Mouse (Mus musculus) hindbrain, embryonic 15.5 days (tissue): ENCODE results near the gene Gm42417. TPM values are rescaled to one million over a fixed set of nuclear protein-coding genes. Genes with fewer than 3 reads are reported as not detected.

Experiments
- ATAC-seq: fragments of 200-750 bp; cut with Nextera tagmentation; 2 replicates; pipeline ENCODE4 v1.8.0; 2017; ENCODE audit warnings: low read depth, moderate number of reproducible peaks, moderate TSS enrichment; ENCODE audit not compliant: low FRiP score
- H3K27ac ChIP-seq: fragments of 300-500 bp; sonication (generic); replicated peaks from 2 replicates; pipeline ENCODE4 v1.5.1; 2015; ENCODE audit warnings: mild to moderate bottlenecking, inconsistent platforms
- H3K27me3 ChIP-seq: fragments of 300-500 bp; sonication (generic); 2 replicates; pipeline ENCODE4 v1.6.1; 2015; ENCODE audit warnings: control low read depth, inconsistent platforms
- H3K36me3 ChIP-seq: fragments of 300-500 bp; sonication (generic); 2 replicates; pipeline ENCODE4 v1.6.1; 2015; ENCODE audit warnings: control low read depth, inconsistent platforms
- H3K4me1 ChIP-seq: fragments of 300-500 bp; sonication (generic); replicated peaks from 2 replicates; pipeline ENCODE4 v1.6.1; 2015; ENCODE audit warnings: control low read depth, inconsistent platforms
- H3K4me2 ChIP-seq: fragments of 300-500 bp; sonication (generic); 2 replicates; pipeline ENCODE4 v1.6.1; 2015; ENCODE audit warnings: moderate library complexity, mild to moderate bottlenecking, inconsistent platforms
- H3K4me3 ChIP-seq: fragments of 300-500 bp; sonication (generic); 2 replicates; pipeline ENCODE4 v1.5.1; 2015; ENCODE audit warnings: mild to moderate bottlenecking, inconsistent platforms
- H3K9ac ChIP-seq: fragments of 300-500 bp; sonication (generic); 2 replicates; pipeline ENCODE4 v1.6.1; 2015; ENCODE audit warnings: inconsistent platforms
- H3K9me3 ChIP-seq: fragments of 300-500 bp; sonication (generic); 2 replicates; pipeline ENCODE4 v1.6.1; 2016; ENCODE audit warnings: control low read depth, inconsistent platforms
- WGBS: fragments of 180-500 bp; shearing (Covaris S2); methylation state at CpG from one replicate; pipeline ENCODE4 v1.1.7; 2015; 5-methylcytosine and 5-hydroxymethylcytosine counted together
- polyA plus RNA-seq: library from polyadenylated mRNA; unstranded; fragments of >200 nt; fragmentation: Nextera tagmentation; extraction: Ambion mirVana; gene quantifications from 2 replicates; pipeline ENCODE4 v1.2.1, GENCODE M21; 2015

Gm42417 gene
- polyA plus RNA-seq, 1 experiment from 2014 or later: 0.62 TPM

DNA sequence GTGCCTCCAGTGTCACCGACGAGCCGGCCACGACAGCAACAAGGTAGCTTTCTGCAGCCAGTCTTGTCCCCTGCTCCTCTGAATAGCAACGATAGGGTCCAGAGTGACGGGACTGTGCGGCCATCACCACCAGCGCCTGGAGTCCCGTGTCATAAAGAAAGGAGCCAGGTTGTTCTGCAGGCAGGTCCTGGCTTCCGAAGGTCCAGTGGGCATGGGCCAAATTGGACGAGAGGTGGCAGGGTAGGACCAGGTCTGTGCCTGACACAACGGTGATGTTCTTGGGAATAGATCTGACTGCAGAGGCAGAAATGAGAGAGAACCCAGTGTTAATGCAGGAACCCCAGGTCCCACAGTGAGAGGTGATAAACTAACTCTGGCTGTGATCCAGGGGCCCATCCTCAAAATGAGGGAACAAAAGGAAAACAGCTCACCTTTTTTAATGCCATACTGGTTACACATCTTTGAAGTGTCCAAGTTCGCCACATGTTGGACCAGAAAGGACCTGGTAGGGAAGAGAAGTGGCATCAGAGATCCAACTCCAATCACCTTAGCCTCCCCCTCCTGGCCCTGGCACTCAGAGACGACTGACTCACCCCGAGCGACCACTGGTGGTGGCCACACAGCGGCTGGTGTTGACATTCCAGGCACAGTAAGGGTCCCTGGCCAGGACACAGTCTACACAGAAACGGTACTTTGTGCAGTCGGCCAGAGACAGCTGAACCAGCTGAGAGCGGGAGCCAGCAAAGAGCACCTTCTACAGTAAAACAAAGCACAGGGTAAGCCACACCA lies 11.0 kb upstream of the Gm42417 start:
- Histone ChIP-seq H3K4me2 (no peak overlapping the region), H3K27me3 (no peaks in the 10 kb centered on the region), H3K9me3 (no peaks in the 10 kb centered on the region), H3K36me3 (peaks cover 62% of the 10 kb centered on the region), H3K27ac (no peak overlapping the region), H3K4me3 (no peak overlapping the region), H3K4me1 (peaks cover 57% of the 10 kb centered on the region), H3K9ac (no peak overlapping the region)
- ATAC-seq: no peak
- 81% methylated on average over 20 of the region's 20 CpGs for WGBS

DNA sequence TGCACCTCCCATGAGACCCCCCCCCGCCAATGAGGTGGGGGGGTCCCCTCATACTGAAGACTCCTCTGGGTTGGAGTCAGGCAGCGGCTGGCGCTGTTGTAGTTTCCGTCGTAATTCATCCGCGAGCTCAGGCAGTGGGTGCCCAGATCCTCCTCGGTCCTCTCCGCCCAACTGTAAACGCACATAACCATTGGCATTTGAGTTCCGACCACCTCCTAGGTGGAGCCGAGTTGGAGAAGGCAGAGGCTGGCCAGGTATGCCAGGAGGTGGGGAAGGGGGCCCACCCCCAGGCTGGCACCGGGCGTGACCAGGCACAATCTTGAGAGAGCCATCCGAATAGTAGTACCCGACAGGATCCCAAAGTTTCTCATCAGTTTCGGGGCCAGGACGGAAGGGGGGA lies 10.3 kb upstream of the Gm42417 start:
- 88% methylated on average over 18 of the region's 18 CpGs for WGBS
- ATAC-seq: no peak

DNA sequence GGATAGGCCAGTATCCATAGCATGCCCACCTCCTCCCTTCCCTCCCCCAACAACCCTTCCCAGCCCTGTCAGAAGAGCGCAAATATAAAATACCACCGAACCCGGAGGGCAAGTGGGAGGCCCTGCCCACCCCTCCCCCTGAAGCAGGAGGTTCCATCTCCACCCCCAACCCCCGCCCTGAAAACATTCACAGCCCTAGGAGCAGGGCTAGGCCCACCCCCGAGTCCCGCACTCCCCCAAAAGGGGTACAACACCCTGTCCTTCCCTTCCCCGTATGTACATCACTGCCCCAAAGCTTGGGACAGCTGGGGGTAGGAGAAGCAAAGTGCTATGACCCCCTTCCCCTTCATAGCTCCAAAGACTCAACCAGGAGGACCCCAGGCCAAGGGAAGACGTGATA lies 9.5 kb upstream of the Gm42417 start:
- peaks cover 42% of the 10 kb centered on the region for H3K4me1 ChIP-seq
- no peak overlapping the region for H3K27ac ChIP-seq
- 57% methylated on average over 8 of the region's 8 CpGs for WGBS
- H3K9me3 ChIP-seq: no peaks in the 10 kb centered on the region
- no peak for ATAC-seq
- no peaks in the 10 kb centered on the region for H3K27me3 ChIP-seq
- H3K9ac ChIP-seq: no peak overlapping the region
- H3K4me3 ChIP-seq: no peak overlapping the region
- no peak overlapping the region for H3K4me2 ChIP-seq
- H3K36me3 ChIP-seq: peaks cover 54% of the 10 kb centered on the region

More for the DNA sequence above, 10.3 kb upstream of the Gm42417 start:
- no peak overlapping the region for H3K9ac ChIP-seq
- H3K36me3 ChIP-seq: peaks cover 62% of the 10 kb centered on the region
- no peaks in the 10 kb centered on the region for H3K9me3 ChIP-seq
- peaks cover 49% of the 10 kb centered on the region for H3K4me1 ChIP-seq
- no peaks in the 10 kb centered on the region for H3K27me3 ChIP-seq
- H3K4me2 ChIP-seq: no peak overlapping the region
- no peak overlapping the region for H3K4me3 ChIP-seq
- no peak overlapping the region for H3K27ac ChIP-seq

DNA sequence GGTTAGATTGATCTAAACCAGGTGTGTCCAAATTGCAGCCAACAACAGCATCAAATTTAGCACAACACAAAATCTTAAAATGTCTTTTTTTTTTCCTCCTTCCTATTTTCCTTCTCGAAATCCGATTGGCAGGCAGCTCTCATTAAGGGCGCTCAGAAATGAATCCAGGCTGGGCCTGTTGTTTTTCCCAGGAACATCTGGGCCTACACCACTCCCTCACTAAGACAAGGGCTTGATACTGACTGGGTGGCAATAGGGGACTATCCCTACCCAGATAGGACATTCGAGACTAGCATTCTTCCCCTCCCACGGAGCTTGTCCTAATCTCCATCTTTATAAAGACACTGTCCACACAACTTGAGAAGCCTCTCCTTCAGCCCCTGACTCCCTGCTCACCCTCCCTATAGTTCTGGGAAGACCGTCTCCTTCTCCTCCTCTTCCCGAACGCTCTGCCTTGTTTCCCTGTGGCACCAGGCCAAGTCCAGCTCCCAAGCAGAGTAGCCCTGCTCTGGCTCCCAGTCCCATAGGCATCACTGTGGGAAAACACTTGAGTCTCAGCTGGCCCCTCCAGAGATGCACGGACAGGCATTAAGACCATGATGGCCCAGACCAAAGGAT lies 8.9 kb upstream of the Gm42417 start:
- H3K27ac ChIP-seq: peak overlapping the region; percentile 48; the same call in 1 of the 2 replicates
- peaks cover 41% of the 10 kb centered on the region for H3K4me1 ChIP-seq
- peaks cover 48% of the 10 kb centered on the region for H3K36me3 ChIP-seq
- H3K9ac ChIP-seq: 0 out of 2 replicates have a peak overlapping the region, but pooled peaks have one; percentile 21
- H3K4me2 ChIP-seq: no peak overlapping the region
- ATAC-seq: no peak
- H3K27me3 ChIP-seq: no peaks in the 10 kb centered on the region
- no peak overlapping the region for H3K4me3 ChIP-seq
- WGBS: 31% methylated on average over 9 of the region's 9 CpGs
- H3K9me3 ChIP-seq: no peaks in the 10 kb centered on the region

DNA sequence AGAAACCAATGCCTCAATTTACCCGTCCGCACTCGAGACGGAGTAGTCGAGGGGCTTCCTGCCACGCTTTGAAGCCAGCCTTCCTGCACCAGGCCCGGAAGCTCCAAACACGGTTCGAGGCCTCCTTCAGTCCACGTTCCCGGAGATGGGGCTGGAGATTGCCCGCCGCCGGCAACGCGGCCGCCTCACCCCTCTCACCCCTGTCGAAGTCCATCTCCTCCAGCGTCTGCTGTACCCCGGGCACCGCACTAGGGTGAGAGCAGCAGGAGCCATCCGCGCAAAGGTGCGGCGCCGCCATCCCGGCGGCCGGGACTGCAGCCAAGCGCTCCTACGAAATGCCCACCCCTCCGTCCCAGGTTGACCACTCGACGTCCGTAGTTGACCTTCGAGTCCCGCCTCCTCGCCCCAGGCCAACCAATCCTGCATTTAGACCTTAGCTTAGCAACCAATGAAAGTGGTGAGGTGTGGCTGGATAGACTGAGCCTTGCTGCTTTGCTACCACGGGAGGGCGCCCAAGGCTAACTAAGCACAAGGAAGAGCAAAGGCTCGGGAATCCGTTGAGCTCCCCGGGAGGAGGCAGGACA lies 7.8 kb upstream of the Gm42417 start, which contains the start of gene Ankrd39:
TSS of gene Ankrd39 (minus strand) at position 558 of the 584 bp plus-strand sequence.
- ATAC-seq: peak; percentile 97
- Histone ChIP-seq H3K9ac (peak within 1 kb of the TSS; percentile 66), H3K27me3 (no peaks in the 10 kb centered on the region), H3K4me2 (peak within 1 kb of the TSS; percentile 82), H3K4me3 (peak within 1 kb of the TSS; percentile 59), H3K27ac (peak within 1 kb of the TSS; percentile 76), H3K9me3 (no peaks in the 10 kb centered on the region), H3K4me1 (peaks cover 41% of the 10 kb centered on the region), H3K36me3 (peaks cover 39% of the 10 kb centered on the region)
- under 1% methylated on average over 43 of the region's 43 CpGs for WGBS

DNA sequence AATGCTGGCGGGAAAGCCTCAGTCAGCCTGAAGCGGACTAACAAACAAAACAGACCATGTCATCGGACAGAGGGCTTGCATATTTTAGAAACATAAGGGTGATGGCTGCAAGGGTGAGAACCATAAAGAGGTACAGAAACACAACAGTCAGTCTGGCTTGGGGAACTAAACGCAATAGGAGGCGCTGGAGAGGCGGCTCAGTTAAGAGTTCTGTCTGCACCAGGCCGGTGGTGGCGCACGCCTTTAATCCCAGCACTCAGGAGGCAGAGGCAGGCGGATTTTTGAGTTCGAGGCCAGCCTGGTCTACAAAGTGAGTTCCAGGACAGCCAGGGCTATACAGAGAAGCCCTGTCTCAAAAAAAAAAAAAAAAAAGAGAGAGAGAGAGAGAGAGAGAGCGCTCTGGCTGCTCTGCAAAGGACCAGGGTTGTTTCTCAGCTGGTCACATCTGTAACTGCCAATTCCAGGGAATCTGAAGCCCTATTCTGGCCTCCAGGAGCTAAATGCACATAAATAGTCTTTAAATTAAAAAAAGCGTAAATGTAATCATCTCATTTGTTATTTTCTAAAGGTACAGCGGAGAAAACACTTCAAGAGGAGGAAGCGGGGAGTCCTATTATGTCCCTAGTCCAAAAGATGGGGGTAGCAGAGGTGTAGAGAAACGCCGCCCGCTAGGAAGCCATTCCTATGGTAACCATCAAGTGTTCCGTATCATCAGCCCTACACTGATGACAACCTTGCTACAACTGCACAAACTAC lies 6.8 kb upstream of the Gm42417 start:
- 68% methylated on average over 19 of the region's 19 CpGs for WGBS
- ATAC-seq: no peak
- H3K27me3 ChIP-seq: no peaks in the 10 kb centered on the region
- H3K9me3 ChIP-seq: no peaks in the 10 kb centered on the region
- H3K9ac ChIP-seq: peak overlapping the region; percentile 66; the same call in 1 of the 2 replicates
- H3K4me3 ChIP-seq: peak overlapping the region; percentile 59
- H3K4me1 ChIP-seq: peaks cover 41% of the 10 kb centered on the region
- H3K27ac ChIP-seq: peak overlapping the region; percentile 76; the same call in 1 of the 2 replicates
- H3K36me3 ChIP-seq: peaks cover 38% of the 10 kb centered on the region
- H3K4me2 ChIP-seq: peak overlapping the region; percentile 82

DNA sequence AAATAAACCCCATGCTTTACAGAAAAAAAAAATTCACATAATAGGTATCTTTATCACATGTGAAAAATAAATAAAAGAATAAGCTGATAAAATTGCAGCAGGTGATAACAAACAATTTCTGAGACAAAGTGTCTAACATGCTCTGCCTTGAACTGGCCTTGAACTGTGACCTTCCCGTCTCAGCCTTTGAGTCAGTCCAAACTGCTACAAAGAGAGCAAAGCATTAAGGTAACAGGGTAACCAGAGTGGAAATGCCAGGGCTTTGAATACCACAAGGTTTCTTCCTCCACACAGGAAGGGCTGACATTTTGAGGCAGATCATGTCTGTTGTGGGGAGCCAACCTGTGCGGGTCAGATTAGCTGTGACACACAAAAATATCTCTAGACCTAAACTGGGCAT lies 6.2 kb upstream of the Gm42417 start:
- WGBS: 72% methylated on average over 2 of the region's 2 CpGs
- Histone ChIP-seq H3K27ac (no peak overlapping the region), H3K27me3 (no peaks in the 10 kb centered on the region), H3K36me3 (peaks cover 37% of the 10 kb centered on the region), H3K4me2 (no peak overlapping the region), H3K9me3 (no peaks in the 10 kb centered on the region), H3K4me1 (peaks cover 41% of the 10 kb centered on the region), H3K9ac (no peak overlapping the region), H3K4me3 (no peak overlapping the region)
- no peak for ATAC-seq

DNA sequence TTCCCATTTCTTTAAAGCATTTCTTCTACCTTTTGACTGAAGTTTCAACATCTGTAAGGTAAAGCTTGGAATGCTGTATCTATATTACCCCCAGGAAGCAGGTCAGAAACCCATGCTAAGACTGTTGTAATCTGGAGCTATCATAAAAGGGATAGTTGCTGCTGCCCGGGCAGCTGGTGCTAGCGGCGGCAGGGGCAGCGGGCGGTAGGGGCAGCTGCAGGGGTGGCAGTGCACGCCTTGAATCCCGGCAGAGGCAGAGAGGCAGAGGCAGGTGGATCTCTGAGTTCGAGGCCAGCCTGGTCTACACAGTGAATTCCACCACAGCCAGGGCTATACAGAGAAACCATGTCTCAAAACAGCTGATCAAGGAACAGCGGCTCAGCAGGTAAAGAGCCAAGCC lies 3.7 kb upstream of the Gm42417 start:
- 91% methylated on average over 9 of the region's 9 CpGs for WGBS
- no peaks in the 10 kb centered on the region for H3K27me3 ChIP-seq
- peaks cover 16% of the 10 kb centered on the region for H3K36me3 ChIP-seq
- no peak for ATAC-seq
- H3K4me1 ChIP-seq: peaks cover 23% of the 10 kb centered on the region
- no peak overlapping the region for H3K4me2 ChIP-seq
- no peak overlapping the region for H3K27ac ChIP-seq
- no peak overlapping the region for H3K4me3 ChIP-seq
- no peaks in the 10 kb centered on the region for H3K9me3 ChIP-seq
- H3K9ac ChIP-seq: no peak overlapping the region

DNA sequence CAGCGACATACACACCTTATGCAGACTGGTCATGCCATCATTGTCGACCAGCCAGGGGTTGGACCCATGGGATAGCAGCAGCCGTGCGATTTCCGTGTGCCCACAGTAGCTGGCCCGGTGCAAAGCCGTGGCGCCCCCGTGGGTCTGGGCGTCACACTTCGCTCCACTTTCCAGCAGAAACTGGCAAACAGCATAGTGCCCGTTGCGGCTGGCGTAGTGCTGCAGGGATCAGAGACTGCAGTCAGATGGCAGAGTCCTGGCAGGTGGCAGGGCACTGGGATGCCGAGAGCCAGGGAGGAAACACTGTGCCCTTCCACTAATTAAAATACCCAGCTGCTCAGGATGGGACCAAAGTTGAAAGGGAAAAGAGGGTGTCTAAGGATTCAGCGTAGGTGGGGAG lies 2.6 kb upstream of the Gm42417 start:
- Histone ChIP-seq H3K4me3 (no peak overlapping the region), H3K27me3 (no peaks in the 10 kb centered on the region), H3K9ac (no peak overlapping the region), H3K9me3 (no peaks in the 10 kb centered on the region), H3K4me2 (no peak overlapping the region), H3K4me1 (peaks cover 16% of the 10 kb centered on the region), H3K27ac (no peak overlapping the region), H3K36me3 (peaks cover 16% of the 10 kb centered on the region)
- WGBS: 94% methylated on average over 16 of the region's 16 CpGs
- ATAC-seq: no peak

DNA sequence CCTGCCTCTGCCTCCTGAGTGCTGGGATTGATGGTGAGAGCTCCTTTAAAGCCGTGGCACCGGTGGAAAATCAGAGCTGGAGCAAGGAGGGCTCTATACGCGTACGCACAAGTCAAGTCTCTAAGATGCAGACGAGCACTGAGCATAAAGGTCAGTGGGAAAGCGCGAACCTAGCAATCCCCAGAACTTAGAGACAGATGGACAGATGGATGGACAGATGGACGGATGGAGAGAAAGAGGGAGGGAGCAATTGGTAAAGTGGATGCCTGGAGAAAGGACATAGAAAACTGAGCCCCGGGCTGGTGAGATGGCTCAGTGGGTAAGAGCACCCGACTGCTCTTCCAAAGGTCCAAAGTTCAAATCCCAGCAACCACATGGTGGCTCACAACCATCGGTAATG lies 1.6 kb upstream of the Gm42417 start:
- Histone ChIP-seq H3K27me3 (no peaks in the 10 kb centered on the region), H3K4me3 (no peak overlapping the region), H3K36me3 (peaks cover 16% of the 10 kb centered on the region), H3K9me3 (no peaks in the 10 kb centered on the region), H3K4me1 (peaks cover 5% of the 10 kb centered on the region), H3K27ac (no peak overlapping the region), H3K9ac (no peak overlapping the region), H3K4me2 (no peak overlapping the region)
- ATAC-seq: no peak
- 90% methylated on average over 12 of the region's 12 CpGs for WGBS

DNA sequence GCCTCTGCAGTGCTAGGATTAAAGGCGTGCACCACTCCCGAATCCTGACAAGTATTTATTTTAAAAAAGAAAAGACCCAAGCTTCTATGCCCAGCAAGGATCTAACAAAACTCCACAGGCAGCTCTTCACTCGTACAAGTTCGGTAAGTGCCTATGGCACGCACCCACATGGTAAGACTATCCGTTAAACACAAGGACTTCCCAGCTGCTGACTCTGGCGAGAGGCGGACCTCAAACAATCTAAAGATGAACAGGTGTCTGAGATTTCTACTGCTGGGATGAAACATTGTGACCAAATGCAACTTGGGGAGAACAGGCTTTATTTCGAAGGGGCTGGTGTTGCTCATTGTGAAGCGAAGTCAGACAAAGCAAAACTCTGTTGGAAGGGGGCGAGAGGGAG lies 903 bp upstream of the Gm42417 start:
- Histone ChIP-seq H3K4me2 (no peak overlapping the region), H3K4me3 (no peak overlapping the region), H3K27ac (no peak overlapping the region), H3K4me1 (no peaks in the 10 kb centered on the region; the same call in 1 of the 2 replicates), H3K9me3 (no peaks in the 10 kb centered on the region), H3K27me3 (no peaks in the 10 kb centered on the region), H3K9ac (no peak overlapping the region), H3K36me3 (peaks cover 16% of the 10 kb centered on the region)
- 89% methylated on average over 11 of the region's 11 CpGs for WGBS
- no peak for ATAC-seq
